Mouse (Mus musculus) ES-E14 (cell line): Measurements from ENCODE around the gene Lamc1. TPM values are rescaled to one million over a fixed set of nuclear protein-coding genes. Genes with fewer than 3 reads are reported as not detected.

Experiments used
- DNase-seq: peaks from one replicate; pipeline ENCODE4 v3.0.0-alpha.2; 2013; ENCODE audit warnings: low read depth, low spot score
- H3K27ac ChIP-seq: 2 replicates; pipeline ENCODE4 v1.5.1; 2012; ENCODE audit warnings: low read depth, mild to moderate bottlenecking, low read length, moderate library complexity, mixed read lengths; ENCODE audit not compliant: poor library complexity, insufficient read depth, severe bottlenecking
- H3K36me3 ChIP-seq: 2 replicates; pipeline ENCODE4 v1.6.1; 2012; ENCODE audit warnings: mild to moderate bottlenecking, low read length, moderate library complexity, mixed read lengths; ENCODE audit not compliant: control insufficient read depth, poor library complexity, insufficient read depth, severe bottlenecking
- H3K4me1 ChIP-seq, 2 experiments: fragments of 150-350 bp in 1 of 2; sonication (generic) in 1 of 2; 2 replicates each; pipeline ENCODE4 v1.6.1; 2012; ENCODE audit warnings: low read length in 2 of 2, mild to moderate bottlenecking in 1 of 2, mixed read lengths in 1 of 2; ENCODE audit not compliant: control insufficient read depth in 2 of 2, insufficient read depth in 2 of 2, poor library complexity in 1 of 2
- H3K4me3 ChIP-seq, 2 experiments: fragments of 150-350 bp in 1 of 2; sonication (generic) in 1 of 2; 2 replicates each; pipeline ENCODE4 v1.5.1; 2012; ENCODE audit warnings: low read length in 2 of 2, low read depth in 1 of 2, mild to moderate bottlenecking in 1 of 2, mixed read lengths in 1 of 2; ENCODE audit not compliant: insufficient read depth in 1 of 2, poor library complexity in 1 of 2, severe bottlenecking in 1 of 2
- H3K9ac ChIP-seq: 2 replicates; pipeline ENCODE4 v1.6.1; 2012; ENCODE audit warnings: low read depth, mild to moderate bottlenecking, low read length, mixed read lengths; ENCODE audit not compliant: poor library complexity, insufficient read depth, severe bottlenecking
- H3K9me3 ChIP-seq: fragments of 150-350 bp; sonication (generic); 2 replicates; pipeline ENCODE4 v1.6.1; 2012; ENCODE audit warnings: low read depth, mild to moderate bottlenecking, low read length; ENCODE audit not compliant: control insufficient read depth, insufficient read depth
- CHD2 ChIP-seq: IDR thresholded peaks from 2 replicates; pipeline ENCODE4 v1.6.1; 2014; ENCODE audit warnings: mild to moderate bottlenecking, low read depth, low read length, inconsistent platforms
- HCFC1 ChIP-seq: IDR thresholded peaks from 2 replicates; pipeline ENCODE4 v1.6.1; 2012; ENCODE audit warnings: low read length, inconsistent platforms, borderline replicate concordance; ENCODE audit not compliant: insufficient read depth
- MAFK ChIP-seq: IDR thresholded peaks from 2 replicates; pipeline ENCODE4 v1.6.1; 2014; ENCODE audit warnings: mild to moderate bottlenecking, low read depth, low read length, inconsistent platforms; ENCODE audit not compliant: insufficient read depth
- ZC3H11A ChIP-seq: IDR thresholded peaks from 2 replicates; pipeline ENCODE4 v1.6.1; 2012; ENCODE audit warnings: low read depth, mild to moderate bottlenecking, inconsistent platforms, low read length, borderline replicate concordance
- ZNF384 ChIP-seq: IDR thresholded peaks from 2 replicates; pipeline ENCODE4 v1.6.1; 2012; ENCODE audit warnings: low read depth, low read length, inconsistent platforms
- in situ Hi-C, 2 experiments: fragments of 600-800 bp; cut with MboI; formaldehyde crosslinking; loops; one replicate each; pipeline ENCODE4 v1.15.1; 2025; ENCODE audit warnings: low sequenced_read_pairs in 2 of 2, inconsistent platforms in 1 of 2; ENCODE audit not compliant: unreplicated experiment in 2 of 2
- total RNA-seq: library from RNA; depleted of rRNA; stranded (reverse); fragments of 300-350 nt; gene quantifications from 2 replicates; pipeline ENCODE4 v1.2.3, GENCODE M21; 2012

The Lamc1 gene
- total RNA-seq, 1 experiment, result 313 TPM

GRCm38 (mm10) chr1:153327063-153327462 lies 5.5 kb downstream of the Lamc1 start:
- Histone ChIP-seq H3K4me3 (no peak overlapping the region), H3K36me3 (peaks cover 9% of the 10 kb centered on the region; the same call in 1 of the 2 replicates), H3K27ac (no peak overlapping the region; the same call in 1 of the 2 replicates), H3K9ac (no peak overlapping the region), H3K4me1 (peaks cover 14 to 15% of the 10 kb centered on the region in 2 experiments), H3K9me3 (no peaks in the 10 kb centered on the region)
- TF ChIP-seq ZNF384 (no peak), HCFC1 (no peak), ZC3H11A (no peak), CHD2 (no peak), MAFK (no peak)
- no peak for DNase-seq
- in situ Hi-C loops, result no loop called here

- no peak for DNase-seq
- no peak overlapping the region for H3K4me3 ChIP-seq
- H3K9ac ChIP-seq, result no peak overlapping the region
- in situ Hi-C loops, result no loop called here
- H3K9me3 ChIP-seq, result no peaks in the 10 kb centered on the region
- H3K27ac ChIP-seq, result no peak overlapping the region
- TF ChIP-seq HCFC1, result no peak
- no peak for TF ChIP-seq MAFK
- TF ChIP-seq CHD2, result no peak
- H3K4me1 ChIP-seq, result peaks cover 19% of the 10 kb centered on the region in 2 experiments
- peaks cover 11% of the 10 kb centered on the region; the same call in 1 of the 2 replicates for H3K36me3 ChIP-seq
Measured at GRCm38 (mm10) chr1:153326226-153326625, 6.4 kb downstream of the Lamc1 start.

GRCm38 (mm10) chr1:153321404-153321803 lies 11.2 kb downstream of the Lamc1 start:
- Histone ChIP-seq H3K9me3 (no peaks in the 10 kb centered on the region), H3K9ac (peak overlapping the region; percentile 44), H3K4me3 (no peak overlapping the region), H3K4me1 (peaks cover 17 to 20% of the 10 kb centered on the region in 2 experiments), H3K27ac (peak overlapping the region; percentile 61; the same call in 1 of the 2 replicates), H3K36me3 (peaks cover 10% of the 10 kb centered on the region; the same call in 1 of the 2 replicates)
- in situ Hi-C loops, result no loop called here
- no peak for TF ChIP-seq CHD2
- TF ChIP-seq HCFC1, result no peak
- DNase-seq, result no peak

GRCm38 (mm10) chr1:153320554-153321147 lies 11.9 kb downstream of the Lamc1 start:
- DNase-seq, result no peak
- H3K9me3 ChIP-seq, result no peaks in the 10 kb centered on the region
- TF ChIP-seq CHD2, result no peak
- no peak for TF ChIP-seq ZNF384
- TF ChIP-seq MAFK, result no peak
- TF ChIP-seq HCFC1, result no peak
- no peak for TF ChIP-seq ZC3H11A
- no peak overlapping the region for H3K9ac ChIP-seq
- peaks cover 5% of the 10 kb centered on the region; the same call in 1 of the 2 replicates for H3K36me3 ChIP-seq
- H3K4me1 ChIP-seq, result peaks cover 17 to 19% of the 10 kb centered on the region in 2 experiments
- peak overlapping the region; percentile 40; the same call in 1 of the 2 replicates for H3K27ac ChIP-seq
- in situ Hi-C loops, result no loop called here
- no peak overlapping the region for H3K4me3 ChIP-seq
